Mouse (Mus musculus): ENCODE data around the gene F10. TPM values are rescaled to one million over a fixed set of nuclear protein-coding genes. Genes with fewer than 3 reads are reported as not detected.
"Not testable (repeated sequence)": the region's sequence is repeated elsewhere in the genome, so short reads cannot be mapped to it uniquely, and the experiment has no call there.

The F10 gene
- polyA plus RNA-seq, 1 experiment from 2014 or later: 1.4 TPM

DNA sequence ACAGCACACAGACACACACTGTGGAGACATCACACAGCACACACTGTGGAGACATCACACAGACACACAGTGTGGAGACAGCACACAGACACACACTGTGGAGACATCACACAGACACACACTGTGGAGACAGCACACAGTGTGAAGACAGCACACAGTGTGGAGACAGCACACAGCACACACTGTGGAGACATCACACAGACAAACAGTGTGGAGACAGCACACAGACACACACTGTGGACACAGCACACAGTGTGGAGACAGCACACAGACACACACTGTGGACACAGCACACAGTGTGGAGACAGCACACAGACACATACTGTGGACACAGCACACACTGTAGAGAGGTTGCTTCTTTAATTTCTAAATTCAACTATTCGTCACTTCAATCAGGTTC is 38.5 kb downstream of the F10 start:
- not testable (repeated sequence) for ATAC-seq (ENCODE audit: low FRiP score); H3K27ac ChIP-seq (ENCODE audit: low read depth, low read length); H3K4me3 ChIP-seq (ENCODE audit: low read depth, low read length); H3K9ac ChIP-seq (ENCODE audit: low read depth, low read length); DNase-seq (ENCODE audit: low spot score); H3K9me3 ChIP-seq (ENCODE audit: control insufficient read depth, low read length); H3K4me1 ChIP-seq (replicated peaks; ENCODE audit: control insufficient read depth, insufficient read depth, low read length); H3K4me2 ChIP-seq (replicated peaks; ENCODE audit: low read depth, low read length); H3K27me3 ChIP-seq (ENCODE audit: control insufficient read depth, insufficient read depth, low read length)
- peaks cover 15% of the 10 kb centered on the region; the same call in 1 of the 2 replicates for H3K36me3 ChIP-seq (ENCODE audit: control insufficient read depth, insufficient read depth, low read length)
- 95% methylated on average over 1 of the region's 1 CpGs for WGBS

DNA sequence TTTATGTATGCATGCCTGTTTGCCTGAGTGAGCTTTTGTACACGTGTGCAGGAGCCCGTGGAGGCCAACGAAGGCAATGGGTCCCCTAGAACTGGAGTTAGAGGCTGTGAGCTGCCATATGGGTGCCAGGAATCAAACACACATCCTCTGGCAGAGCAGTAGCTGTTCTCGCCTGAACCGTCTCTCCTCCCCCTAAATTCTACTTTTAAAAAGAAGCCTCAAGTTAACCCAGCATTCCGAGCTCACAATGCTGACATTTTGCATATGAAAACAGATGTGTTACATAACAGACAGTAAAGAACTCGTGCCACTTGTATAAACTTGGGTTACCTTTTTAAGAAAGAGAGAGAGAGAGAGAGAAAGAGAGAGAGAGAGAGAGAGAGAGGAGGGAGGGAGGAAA is 40.4 kb downstream of the F10 start:
- ATAC-seq (ENCODE audit: low FRiP score): no peak
- Histone ChIP-seq H3K27ac (ENCODE audit: low read depth, low read length) (no peak overlapping the region), H3K9me3 (ENCODE audit: control insufficient read depth, low read length) (no peaks in the 10 kb centered on the region), H3K4me2 (replicated peaks; ENCODE audit: low read depth, low read length) (no peak overlapping the region), H3K27me3 (ENCODE audit: control insufficient read depth, insufficient read depth, low read length) (no peaks in the 10 kb centered on the region), H3K9ac (ENCODE audit: low read depth, low read length) (no peak overlapping the region), H3K4me3 (ENCODE audit: low read depth, low read length) (no peak overlapping the region), H3K4me1 (replicated peaks; ENCODE audit: control insufficient read depth, insufficient read depth, low read length) (no peaks in the 10 kb centered on the region), H3K36me3 (ENCODE audit: control insufficient read depth, insufficient read depth, low read length) (peaks cover 18% of the 10 kb centered on the region; the same call in 1 of the 2 replicates)
- DNase-seq (ENCODE audit: low spot score): no peak
- 85% methylated on average over 7 of the region's 7 CpGs for WGBS

DNA sequence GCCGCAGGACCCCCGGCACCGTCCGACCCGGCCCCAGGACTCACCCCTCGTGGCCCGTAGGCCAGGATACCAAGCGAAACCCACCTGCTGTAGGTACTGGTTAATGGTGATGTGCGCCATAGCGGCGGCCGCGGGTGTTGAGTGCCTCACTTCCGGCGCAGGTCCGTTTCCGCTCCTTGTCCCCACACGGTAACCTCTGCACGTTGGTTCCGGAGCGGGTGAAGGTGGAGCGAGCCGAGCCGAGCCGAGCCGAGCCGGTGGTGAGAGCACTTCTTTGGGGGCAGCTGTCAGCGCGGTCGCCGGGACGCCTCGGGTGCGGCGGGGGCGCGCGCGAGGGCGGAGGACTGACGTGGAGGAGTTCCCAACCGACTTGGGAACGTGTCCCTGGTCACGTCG is 67.6 kb downstream of the F10 start:
- DNase-seq (ENCODE audit: low spot score): peak; percentile 90
- Histone ChIP-seq H3K4me3 (ENCODE audit: low read depth, low read length) (peak overlapping the region; percentile 86), H3K9ac (ENCODE audit: low read depth, low read length) (peak overlapping the region; percentile 92), H3K4me2 (replicated peaks; ENCODE audit: low read depth, low read length) (peak overlapping the region; percentile 90), H3K36me3 (ENCODE audit: control insufficient read depth, insufficient read depth, low read length) (no peaks in the 10 kb centered on the region), H3K27me3 (ENCODE audit: control insufficient read depth, insufficient read depth, low read length) (no peaks in the 10 kb centered on the region), H3K27ac (ENCODE audit: low read depth, low read length) (peak overlapping the region; percentile 73), H3K4me1 (replicated peaks; ENCODE audit: control insufficient read depth, insufficient read depth, low read length) (peaks cover 5% of the 10 kb centered on the region), H3K9me3 (ENCODE audit: control insufficient read depth, low read length) (no peaks in the 10 kb centered on the region)
- under 1% methylated on average over 44 of the region's 45 CpGs for WGBS
- peak; percentile 77 for ATAC-seq (ENCODE audit: low FRiP score)

DNA sequence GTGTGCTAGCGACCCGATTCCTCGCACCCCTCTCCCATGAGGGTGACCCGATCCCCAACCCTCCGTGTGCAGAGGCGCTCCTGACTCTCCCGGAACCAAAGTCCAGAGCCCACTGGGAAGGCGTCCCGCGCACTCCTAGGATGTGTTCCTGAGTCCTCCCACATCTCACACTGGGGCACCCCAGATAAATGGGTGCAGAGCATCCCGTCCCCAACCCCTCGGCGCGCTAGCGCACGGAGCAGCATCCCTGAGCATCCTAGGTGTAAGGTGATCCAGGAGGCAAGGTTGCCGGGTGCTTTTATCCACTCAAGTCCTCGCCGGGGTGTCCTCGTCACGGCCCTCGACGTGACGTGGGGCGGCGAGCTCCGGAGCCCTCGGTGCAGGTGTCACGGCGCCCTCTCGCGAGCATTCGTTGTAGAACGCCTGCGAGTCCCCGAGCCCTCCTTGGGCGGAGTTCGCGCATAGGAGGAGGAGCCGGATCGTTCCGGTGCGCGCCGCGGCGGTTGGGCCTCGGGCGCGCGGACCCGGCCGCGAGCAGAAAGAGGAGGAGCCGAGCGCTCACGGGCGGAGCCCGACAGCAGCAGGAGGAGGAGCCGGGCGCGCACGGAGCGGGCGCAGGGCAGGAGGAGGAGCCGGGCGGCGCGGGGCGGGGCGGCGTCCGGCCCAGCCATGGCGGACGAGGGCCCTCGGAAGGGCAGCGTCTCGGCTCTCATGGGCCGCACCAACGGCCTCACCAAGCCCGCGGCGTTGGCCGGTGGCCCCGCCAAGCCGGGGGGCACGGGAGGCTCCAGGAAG is 68.2 kb downstream of the F10 start, which contains the start of the genes Pcid2 and Cul4a:
TSS of gene Pcid2 (minus strand) at position 373 of the 795 bp plus-strand sequence.
TSS of gene Cul4a (plus strand) at position 535 of the 795 bp plus-strand sequence.
- Histone ChIP-seq H3K27me3 (ENCODE audit: control insufficient read depth, insufficient read depth, low read length) (no peaks in the 10 kb centered on the region), H3K9ac (ENCODE audit: low read depth, low read length) (peak within 1 kb of the TSS; percentile 92), H3K4me1 (replicated peaks; ENCODE audit: control insufficient read depth, insufficient read depth, low read length) (peaks cover 5% of the 10 kb centered on the region), H3K9me3 (ENCODE audit: control insufficient read depth, low read length) (no peaks in the 10 kb centered on the region), H3K36me3 (ENCODE audit: control insufficient read depth, insufficient read depth, low read length) (no peaks in the 10 kb centered on the region), H3K27ac (ENCODE audit: low read depth, low read length) (peak within 1 kb of the TSS; percentile 73), H3K4me2 (replicated peaks; ENCODE audit: low read depth, low read length) (peak within 1 kb of the TSS; percentile 90), H3K4me3 (ENCODE audit: low read depth, low read length) (peak within 1 kb of the TSS; percentile 86)
- ATAC-seq (ENCODE audit: low FRiP score): peak; percentile 97
- WGBS: under 1% methylated on average over 73 of the region's 87 CpGs
- DNase-seq (ENCODE audit: low spot score): peak; percentile 99

DNA sequence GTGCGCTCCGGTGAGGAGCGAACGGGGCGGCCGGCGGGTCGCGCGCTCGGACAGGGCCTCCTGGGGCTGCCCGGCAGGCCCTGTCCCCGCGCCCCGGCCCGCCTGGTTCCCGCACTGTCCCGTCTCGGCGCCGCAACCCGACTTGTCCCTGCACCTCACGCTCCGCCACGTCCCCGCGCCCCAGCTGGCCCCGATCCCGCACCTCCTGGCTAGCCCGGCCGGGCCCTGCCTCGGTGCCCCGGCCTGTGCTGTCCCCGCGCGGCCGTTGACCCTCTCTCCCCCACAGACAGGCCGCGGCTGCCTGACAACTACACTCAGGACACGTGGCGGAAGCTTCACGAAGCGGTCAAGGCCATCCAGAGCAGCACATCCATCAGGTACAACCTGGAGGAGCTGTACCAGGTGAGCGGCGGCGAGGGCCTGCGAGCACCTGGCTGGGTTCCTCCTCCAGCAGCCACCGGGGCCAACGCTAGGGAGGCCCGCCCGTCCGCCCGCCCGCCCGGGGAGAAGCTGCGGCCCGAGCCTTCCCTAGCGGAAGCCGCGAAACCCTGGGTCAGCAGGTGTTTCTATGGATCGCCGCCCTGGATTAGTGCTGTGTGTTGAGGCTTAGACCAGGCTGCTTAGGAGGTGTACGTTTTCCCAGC is 68.9 kb downstream of the F10 start:
- WGBS: under 1% methylated on average over 37 of the region's 63 CpGs
- H3K4me2 ChIP-seq (replicated peaks; ENCODE audit: low read depth, low read length): peak overlapping the region; percentile 79
- ATAC-seq (ENCODE audit: low FRiP score): peak; percentile 72

More for the DNA sequence above, 68.9 kb downstream of the F10 start:
- peak overlapping the region; percentile 86 for H3K4me3 ChIP-seq (ENCODE audit: low read depth, low read length)
- H3K27me3 ChIP-seq (ENCODE audit: control insufficient read depth, insufficient read depth, low read length): no peaks in the 10 kb centered on the region
- DNase-seq (ENCODE audit: low spot score): no peak
- no peaks in the 10 kb centered on the region for H3K36me3 ChIP-seq (ENCODE audit: control insufficient read depth, insufficient read depth, low read length)
- H3K9ac ChIP-seq (ENCODE audit: low read depth, low read length): peak overlapping the region; percentile 91
- H3K27ac ChIP-seq (ENCODE audit: low read depth, low read length): peak overlapping the region; percentile 70
- no peaks in the 10 kb centered on the region for H3K9me3 ChIP-seq (ENCODE audit: control insufficient read depth, low read length)
- peaks cover 5% of the 10 kb centered on the region for H3K4me1 ChIP-seq (replicated peaks; ENCODE audit: control insufficient read depth, insufficient read depth, low read length)

Other genes with a start within 250 kb of the F10 start
- 51.0 and 54.4 TPM in 2 replicates for gene Mcf2l, start 163.5 kb upstream of the F10 start, polyA plus RNA-seq (2014; fragmentation: Nextera tagmentation; extraction: Ambion mirVana)
- 0.23 TPM in 1 of 2 replicates, not detected in the other for gene F7, start 11.3 kb upstream of the F10 start, polyA plus RNA-seq (2014; fragmentation: Nextera tagmentation; extraction: Ambion mirVana)
- gene Proz, start 23.6 kb downstream of the F10 start, polyA plus RNA-seq (2014; fragmentation: Nextera tagmentation; extraction: Ambion mirVana): 0.22 and 0.40 TPM in 2 replicates
- gene Pcid2, start 68.2 kb downstream of the F10 start, polyA plus RNA-seq (2014; fragmentation: Nextera tagmentation; extraction: Ambion mirVana): 54.1 and 56.3 TPM in 2 replicates
- gene Cul4a, start 68.3 kb downstream of the F10 start, polyA plus RNA-seq (2014; fragmentation: Nextera tagmentation; extraction: Ambion mirVana): 83.5 and 93.0 TPM in 2 replicates
- gene Lamp1, start 121.9 kb downstream of the F10 start, polyA plus RNA-seq (2014; fragmentation: Nextera tagmentation; extraction: Ambion mirVana): 261 and 286 TPM in 2 replicates
- 12.9 and 13.0 TPM in 2 replicates for gene Grtp1, start 163.3 kb downstream of the F10 start, polyA plus RNA-seq (2014; fragmentation: Nextera tagmentation; extraction: Ambion mirVana)
- gene Adprhl1, start 216.9 kb downstream of the F10 start, polyA plus RNA-seq (2014; fragmentation: Nextera tagmentation; extraction: Ambion mirVana): 0.26 and 0.32 TPM in 2 replicates